Mouse (Mus musculus): ENCODE data around the gene Mpped2. TPM values are rescaled to one million over a fixed set of nuclear protein-coding genes. Genes with fewer than 3 reads are reported as not detected.

Mpped2 gene
- polyA plus RNA-seq, 1 experiment, result 17.4 TPM

GRCm38 (mm10) chr2:106778861-106779516, 85.9 kb downstream of the Mpped2 start:
- H3K4me1 ChIP-seq (ENCODE audit: control insufficient read depth, insufficient read depth, low read length), result 0 out of 2 replicates have a peak, but pooled peaks cover 3% of the 10 kb centered on the region
- H3K27ac ChIP-seq (ENCODE audit: insufficient read depth, low read length), result no peak overlapping the region
- TF ChIP-seq CTCF (IDR thresholded peaks at IDR 0.05; ENCODE audit: extremely low read depth, insufficient read depth, low read length) (no peak), POLR2A (IDR thresholded peaks at IDR 0.05; ENCODE audit: extremely low read depth, insufficient read depth, low read length) (no peak)
- H3K4me3 ChIP-seq (ENCODE audit: insufficient read depth, low read length), result no peak overlapping the region

- no peak overlapping the region for H3K4me3 ChIP-seq (ENCODE audit: insufficient read depth, low read length)
Observed at GRCm38 (mm10) chr2:106781181-106782179, 88.4 kb downstream of the Mpped2 start.

GRCm38 (mm10) chr2:106783311-106783710, 90.2 kb downstream of the Mpped2 start:
- TF ChIP-seq POLR2A (IDR thresholded peaks at IDR 0.05; ENCODE audit: extremely low read depth, insufficient read depth, low read length), result no peak
- no peak for TF ChIP-seq CTCF (IDR thresholded peaks at IDR 0.05; ENCODE audit: extremely low read depth, insufficient read depth, low read length)

More at GRCm38 (mm10) chr2:106781181-106782179, 88.4 kb downstream of the Mpped2 start:
- H3K27ac ChIP-seq (ENCODE audit: insufficient read depth, low read length), result no peak overlapping the region
- TF ChIP-seq CTCF (IDR thresholded peaks at IDR 0.05; ENCODE audit: extremely low read depth, insufficient read depth, low read length), result no peak
- no peak for TF ChIP-seq POLR2A (IDR thresholded peaks at IDR 0.05; ENCODE audit: extremely low read depth, insufficient read depth, low read length)
- H3K4me1 ChIP-seq (ENCODE audit: control insufficient read depth, insufficient read depth, low read length), result 0 out of 2 replicates have a peak, but pooled peaks cover 3% of the 10 kb centered on the region

GRCm38 (mm10) chr2:106788055-106788454, 95.0 kb downstream of the Mpped2 start:
- Histone ChIP-seq H3K4me3 (ENCODE audit: insufficient read depth, low read length) (no peak overlapping the region), H3K27ac (ENCODE audit: insufficient read depth, low read length) (no peak overlapping the region), H3K4me1 (ENCODE audit: control insufficient read depth, insufficient read depth, low read length) (no peaks in the 10 kb centered on the region; the same call in 1 of the 2 replicates)
- TF ChIP-seq POLR2A (IDR thresholded peaks at IDR 0.05; ENCODE audit: extremely low read depth, insufficient read depth, low read length) (no peak), CTCF (IDR thresholded peaks at IDR 0.05; ENCODE audit: extremely low read depth, insufficient read depth, low read length) (no peak)

More at GRCm38 (mm10) chr2:106783311-106783710, 90.2 kb downstream of the Mpped2 start:
- peaks cover 3% of the 10 kb centered on the region; the same call in 1 of the 2 replicates for H3K4me1 ChIP-seq (ENCODE audit: control insufficient read depth, insufficient read depth, low read length)
- H3K27ac ChIP-seq (ENCODE audit: insufficient read depth, low read length), result no peak overlapping the region
- H3K4me3 ChIP-seq (ENCODE audit: insufficient read depth, low read length), result no peak overlapping the region

- H3K4me3 ChIP-seq (ENCODE audit: insufficient read depth, low read length), result no peak overlapping the region
- TF ChIP-seq CTCF (IDR thresholded peaks at IDR 0.05; ENCODE audit: extremely low read depth, insufficient read depth, low read length) (no peak), POLR2A (IDR thresholded peaks at IDR 0.05; ENCODE audit: extremely low read depth, insufficient read depth, low read length) (no peak)
- H3K27ac ChIP-seq (ENCODE audit: insufficient read depth, low read length), result no peak overlapping the region
- no peaks in the 10 kb centered on the region; the same call in 1 of the 2 replicates for H3K4me1 ChIP-seq (ENCODE audit: control insufficient read depth, insufficient read depth, low read length)
Observed at GRCm38 (mm10) chr2:106788573-106788972, 95.5 kb downstream of the Mpped2 start.

GRCm38 (mm10) chr2:106789694-106790328, 96.7 kb downstream of the Mpped2 start:
- TF ChIP-seq CTCF (IDR thresholded peaks at IDR 0.05; ENCODE audit: extremely low read depth, insufficient read depth, low read length), result no peak
- TF ChIP-seq POLR2A (IDR thresholded peaks at IDR 0.05; ENCODE audit: extremely low read depth, insufficient read depth, low read length), result no peak
- Histone ChIP-seq H3K27ac (ENCODE audit: insufficient read depth, low read length) (no peak overlapping the region), H3K4me3 (ENCODE audit: insufficient read depth, low read length) (no peak overlapping the region), H3K4me1 (ENCODE audit: control insufficient read depth, insufficient read depth, low read length) (no peaks in the 10 kb centered on the region; the same call in 1 of the 2 replicates)

- TF ChIP-seq POLR2A (IDR thresholded peaks at IDR 0.05; ENCODE audit: extremely low read depth, insufficient read depth, low read length) (no peak), CTCF (IDR thresholded peaks at IDR 0.05; ENCODE audit: extremely low read depth, insufficient read depth, low read length) (no peak)
- no peak overlapping the region for H3K27ac ChIP-seq (ENCODE audit: insufficient read depth, low read length)
- H3K4me1 ChIP-seq (ENCODE audit: control insufficient read depth, insufficient read depth, low read length), result no peaks in the 10 kb centered on the region; the same call in 1 of the 2 replicates
- H3K4me3 ChIP-seq (ENCODE audit: insufficient read depth, low read length), result no peak overlapping the region
Observed at GRCm38 (mm10) chr2:106790329-106790701, 97.2 kb downstream of the Mpped2 start.

- Histone ChIP-seq H3K27ac (ENCODE audit: insufficient read depth, low read length) (no peak overlapping the region), H3K4me1 (ENCODE audit: control insufficient read depth, insufficient read depth, low read length) (no peaks in the 10 kb centered on the region), H3K4me3 (ENCODE audit: insufficient read depth, low read length) (no peak overlapping the region)
- TF ChIP-seq POLR2A (IDR thresholded peaks at IDR 0.05; ENCODE audit: extremely low read depth, insufficient read depth, low read length) (no peak), CTCF (IDR thresholded peaks at IDR 0.05; ENCODE audit: extremely low read depth, insufficient read depth, low read length) (no peak)
Observed at GRCm38 (mm10) chr2:106796246-106796645, 103.2 kb downstream of the Mpped2 start.

- Histone ChIP-seq H3K27ac (ENCODE audit: insufficient read depth, low read length) (no peak overlapping the region), H3K4me3 (ENCODE audit: insufficient read depth, low read length) (no peak overlapping the region), H3K4me1 (ENCODE audit: control insufficient read depth, insufficient read depth, low read length) (no peaks in the 10 kb centered on the region)
- TF ChIP-seq CTCF (IDR thresholded peaks at IDR 0.05; ENCODE audit: extremely low read depth, insufficient read depth, low read length), result no peak
- no peak for TF ChIP-seq POLR2A (IDR thresholded peaks at IDR 0.05; ENCODE audit: extremely low read depth, insufficient read depth, low read length)
Observed at GRCm38 (mm10) chr2:106797855-106798254, 104.8 kb downstream of the Mpped2 start.

Measured in cortical plate, adult 2 months (tissue).